ENCODE assay signal across 8 mouse cellular contexts in the genomic region with DNA sequence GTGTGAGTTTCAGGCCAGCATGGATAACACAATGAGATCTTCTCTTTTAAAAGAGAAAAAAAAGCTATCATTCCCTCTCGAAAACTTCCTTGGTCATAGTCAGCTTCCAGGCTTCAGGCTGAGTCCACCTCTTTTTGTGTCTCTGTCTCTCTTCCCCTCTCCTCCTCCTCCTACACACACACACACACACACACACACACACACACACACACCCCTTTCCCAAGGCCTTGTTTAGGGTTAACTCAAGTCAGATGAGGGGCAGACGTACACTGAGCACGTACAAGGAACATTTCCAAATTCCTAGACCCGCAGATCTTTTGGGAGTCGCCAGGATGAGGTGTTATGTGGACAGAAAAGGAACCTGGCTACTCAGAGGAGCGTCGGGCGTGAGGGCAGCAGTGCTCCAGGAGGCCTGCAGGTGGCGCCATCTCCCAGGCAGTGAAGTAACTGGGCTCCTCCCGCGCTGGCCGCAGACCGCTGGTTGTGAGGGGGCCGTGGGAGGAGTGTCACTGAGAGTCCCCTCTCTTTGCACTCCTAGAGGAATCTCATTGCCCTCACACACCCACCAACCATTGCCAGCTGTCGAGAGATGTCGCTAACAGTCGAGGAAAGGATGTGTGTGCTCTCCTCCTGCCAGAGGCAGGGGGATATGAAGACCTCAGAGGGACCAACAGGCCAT. TPM values are rescaled to one million over a fixed set of nuclear protein-coding genes. Genes with fewer than 3 reads are reported as not detected.
DNase-seq lines count a peak whose midpoint lies in the region; ATAC-seq and TF ChIP-seq lines count a peak whose summit lies in the region.

No protein-coding gene starts in this region.

- H3K4me3 ChIP-seq in kidney, embryonic 15.5 days (replicated peaks), result peak overlapping the region; percentile 12; the same call in 1 of the 2 replicates
- H3K4me3 ChIP-seq in neural tube, embryonic 14.5 days (ENCODE audit: low read depth, low read length), result no peak overlapping the region
- no peak overlapping the region for H3K4me3 ChIP-seq in thymus, adult 2 months (ENCODE audit: control insufficient read depth, insufficient read depth, low read length)

- H3K27me3 ChIP-seq in kidney, embryonic 15.5 days, result no peaks in the 10 kb centered on the region
- no peaks in the 10 kb centered on the region for H3K27me3 ChIP-seq in neural tube, embryonic 14.5 days (ENCODE audit: control insufficient read depth, insufficient read depth, low read length)
- H3K27me3 ChIP-seq in thymus, adult 2 months (ENCODE audit: control insufficient read depth, insufficient read depth, low read length), result no peaks in the 10 kb centered on the region

- peak; percentile 60 for ATAC-seq in kidney, embryonic 15.5 days (replicated peaks; ENCODE audit: low FRiP score)
- ATAC-seq in neural tube, embryonic 14.5 days (ENCODE audit: low read depth), result peak; percentile 81

- H3K27ac ChIP-seq in kidney, embryonic 15.5 days, result no peak overlapping the region
- no peak overlapping the region for H3K27ac ChIP-seq in neural tube, embryonic 14.5 days (ENCODE audit: low read depth, low read length)
- no peak overlapping the region for H3K27ac ChIP-seq in thymus, adult 2 months (ENCODE audit: control insufficient read depth, insufficient read depth, low read length)

- no peaks in the 10 kb centered on the region for H3K9me3 ChIP-seq in kidney, embryonic 15.5 days (replicated peaks)
- H3K9me3 ChIP-seq in neural tube, embryonic 14.5 days (ENCODE audit: control insufficient read depth, low read length), result no peaks in the 10 kb centered on the region

- TF ChIP-seq CTCF in thymus, adult 2 months (IDR thresholded peaks at IDR 0.05; ENCODE audit: borderline replicate concordance, control insufficient read depth, extremely low read depth, insufficient read depth, low read length, poor library complexity), result peak; percentile 94

- DNase-seq in 3134 (ENCODE audit: extremely low read depth, insufficient read length, low spot score), result peak; percentile 58
- DNase-seq in ZHBTc4 (ENCODE audit: low read depth, low spot score), result peak; percentile 86
- peak; percentile 90 for DNase-seq in embryo, embryonic 10 days (ENCODE audit: low spot score)
- DNase-seq in gastrocnemius, postnatal 4 days (ENCODE audit: low spot score in 2 of 2), result peak; percentile 66 to 71
- DNase-seq in lung, adult 18-20 months, result peak; percentile 29 to 51
- peak; percentile 56 for DNase-seq in thymus, adult 2 months

- peaks cover 5% of the 10 kb centered on the region; the same call in 1 of the 2 replicates for H3K36me3 ChIP-seq in kidney, embryonic 15.5 days
- H3K36me3 ChIP-seq in neural tube, embryonic 14.5 days (ENCODE audit: control insufficient read depth, insufficient read depth, low read length), result no peaks in the 10 kb centered on the region
- H3K36me3 ChIP-seq in thymus, adult 2 months (ENCODE audit: control insufficient read depth, insufficient read depth, low read length), result no peaks in the 10 kb centered on the region

- H3K4me1 ChIP-seq in kidney, embryonic 15.5 days, result peaks cover 6% of the 10 kb centered on the region
- 0 out of 2 replicates have a peak, but pooled peaks cover 6% of the 10 kb centered on the region for H3K4me1 ChIP-seq in neural tube, embryonic 14.5 days (ENCODE audit: control insufficient read depth, insufficient read depth, low read length)
- H3K4me1 ChIP-seq in thymus, adult 2 months (replicated peaks; ENCODE audit: control insufficient read depth, insufficient read depth, low read length), result no peaks in the 10 kb centered on the region

- TF ChIP-seq POLR2A in thymus, adult 2 months (IDR thresholded peaks at IDR 0.05; ENCODE audit: control insufficient read depth, extremely low read depth, insufficient read depth, low read length, poor library complexity), result no peak

- peak overlapping the region; percentile 51 for H3K4me2 ChIP-seq in kidney, embryonic 15.5 days
- peak overlapping the region; percentile 29 for H3K4me2 ChIP-seq in neural tube, embryonic 14.5 days (ENCODE audit: low read depth, low read length)

- no peak overlapping the region for H3K9ac ChIP-seq in kidney, embryonic 15.5 days
- no peak overlapping the region for H3K9ac ChIP-seq in neural tube, embryonic 14.5 days (replicated peaks; ENCODE audit: low read depth, low read length)

- 4% methylated on average over 17 of the region's 17 CpGs for WGBS in kidney, embryonic 15.5 days
- 7% methylated on average over 17 of the region's 17 CpGs for WGBS in neural tube, embryonic 14.5 days
- 15% methylated on average over 17 of the region's 17 CpGs for WGBS in thymus, adult 2 months

RNA-seq across cellular contexts. Expression of a gene that starts 51.3 kb away (rescaled TPM):
- 100 to 1,000 TPM; 116 to 126 TPM for total RNA-seq in gastrocnemius, postnatal 4 days (2021)
- polyA plus RNA-seq in kidney, embryonic 15.5 days (2015; fragmentation: Nextera tagmentation; extraction: Ambion mirVana), result 24.6 and 24.8 TPM in 2 replicates
- 15.5 and 16.6 TPM in 2 replicates for polyA plus RNA-seq in neural tube, embryonic 14.5 days (2014; fragmentation: Nextera tagmentation; extraction: Ambion mirVana)
- polyA plus RNA-seq in thymus, adult 2 months (2012; rRNA removed), result 81.3 and 83.8 TPM in 2 replicates

Comparison
In these comparisons a context has a peak if more than half of its experiments do, and no peak if none do; other contexts are left out.
1. DNase-seq: peak in every context shown above with its lines; median percentile 90 in embryo, embryonic 10 days; 86 in ZHBTc4; 68 in gastrocnemius, postnatal 4 days; 58 in 3134; 56 in thymus, adult 2 months; 40 in lung, adult 18-20 months.